Mouse (Mus musculus): ENCODE results near the gene Aldh1l1. TPM values are rescaled to one million over a fixed set of nuclear protein-coding genes. Genes with fewer than 3 reads are reported as not detected.

Aldh1l1 gene
- total and polyA plus RNA-seq, 2 experiments from 2014 or later: 83.8 to 125 TPM

DNA sequence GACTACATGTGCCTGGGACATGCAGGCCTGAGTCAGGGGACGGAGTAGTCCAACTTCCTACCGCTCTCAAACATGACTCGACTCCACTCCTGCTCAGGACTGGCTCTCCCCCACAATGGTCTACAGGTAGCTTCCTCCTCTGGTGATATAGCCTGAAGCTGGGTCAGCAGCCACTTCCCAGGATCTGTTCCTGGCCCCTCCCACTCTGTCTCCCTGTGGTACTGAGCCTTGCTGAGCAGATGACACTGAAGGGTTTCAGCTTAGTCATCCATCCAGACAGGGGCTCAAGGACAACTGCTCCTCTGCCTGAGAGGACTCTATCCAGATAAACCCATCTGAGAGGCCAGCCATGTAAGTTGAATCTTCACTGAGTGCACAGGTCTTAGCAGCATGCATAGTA, 81.3 kb downstream of the Aldh1l1 start:
- Histone ChIP-seq H3K4me2 (ENCODE audit: low read depth, low read length, poor library complexity, severe bottlenecking) (no peak overlapping the region), H3K4me3 (ENCODE audit: low read depth, low read length) (no peak overlapping the region), H3K27ac (ENCODE audit: low read depth, low read length) (no peak overlapping the region), H3K27me3 (ENCODE audit: insufficient read depth, low read length) (no peaks in the 10 kb centered on the region), H3K9me3 (ENCODE audit: low read length) (no peaks in the 10 kb centered on the region), H3K36me3 (ENCODE audit: insufficient read depth, low read length) (no peaks in the 10 kb centered on the region; the same call in 1 of the 2 replicates), H3K4me1 (ENCODE audit: insufficient read depth, low read length) (0 out of 2 replicates have a peak, but pooled peaks cover 5% of the 10 kb centered on the region), H3K9ac (replicated peaks; ENCODE audit: low read length, poor library complexity, severe bottlenecking) (no peak overlapping the region)
- DNase-seq (ENCODE audit: low spot score) (no peak), ATAC-seq (ENCODE audit: low FRiP score) (no peak)
- no peak for TF ChIP-seq CTCF (IDR thresholded peaks at IDR 0.05)
- 97% methylated on average over 3 of the region's 3 CpGs for WGBS

DNA sequence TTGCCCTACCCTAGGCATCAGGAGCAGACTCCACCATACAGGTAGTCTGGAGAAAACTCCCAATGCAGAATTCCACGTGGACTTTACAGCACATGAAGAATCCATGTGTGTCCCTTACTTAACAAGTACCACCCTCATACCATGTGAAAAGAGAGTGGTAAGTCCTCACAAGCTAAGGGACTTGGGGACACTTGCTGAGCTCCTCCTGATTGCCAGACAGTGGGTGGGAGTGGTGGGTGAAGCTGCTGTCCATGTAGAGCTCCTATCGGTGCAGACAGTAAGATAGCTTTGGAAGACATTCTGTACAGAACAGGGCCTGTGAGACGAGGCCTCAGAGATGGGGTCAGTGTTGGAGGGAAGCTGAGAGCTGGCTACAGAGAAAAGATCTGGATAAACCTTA, 81.7 kb downstream of the Aldh1l1 start:
- WGBS: 77% methylated on average over 3 of the region's 3 CpGs
- Histone ChIP-seq H3K27ac (ENCODE audit: low read depth, low read length) (no peak overlapping the region), H3K4me3 (ENCODE audit: low read depth, low read length) (no peak overlapping the region), H3K4me2 (ENCODE audit: low read depth, low read length, poor library complexity, severe bottlenecking) (no peak overlapping the region), H3K36me3 (ENCODE audit: insufficient read depth, low read length) (no peaks in the 10 kb centered on the region), H3K4me1 (ENCODE audit: insufficient read depth, low read length) (0 out of 2 replicates have a peak, but pooled peaks cover 5% of the 10 kb centered on the region), H3K9me3 (ENCODE audit: low read length) (no peaks in the 10 kb centered on the region), H3K27me3 (ENCODE audit: insufficient read depth, low read length) (no peaks in the 10 kb centered on the region), H3K9ac (replicated peaks; ENCODE audit: low read length, poor library complexity, severe bottlenecking) (no peak overlapping the region)
- DNase-seq (ENCODE audit: low spot score): no peak
- ATAC-seq (ENCODE audit: low FRiP score): no peak
- TF ChIP-seq CTCF (IDR thresholded peaks at IDR 0.05): no peak

DNA sequence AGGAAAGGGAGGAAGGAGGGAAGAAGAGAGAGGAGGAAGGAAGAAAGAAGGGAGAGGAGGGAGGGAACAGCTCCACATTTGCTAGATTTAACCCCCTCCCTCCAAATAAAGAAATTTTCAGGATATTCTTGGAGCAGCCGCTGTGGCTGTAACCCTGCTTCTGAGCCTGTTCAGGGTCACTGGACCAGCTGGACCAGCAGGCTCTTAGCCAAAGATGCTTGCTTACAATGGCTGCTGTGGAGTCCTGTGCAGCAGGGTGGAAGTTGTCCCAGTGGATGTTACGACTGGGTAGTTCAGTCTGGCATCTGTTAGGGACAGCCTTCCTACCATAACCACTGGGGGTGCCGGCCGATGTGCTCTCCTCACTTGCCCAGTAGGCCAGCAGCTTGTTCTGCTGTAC, 82.5 kb downstream of the Aldh1l1 start:
- DNase-seq (ENCODE audit: low spot score): no peak
- ATAC-seq (ENCODE audit: low FRiP score): no peak
- 83% methylated on average over 4 of the region's 4 CpGs for WGBS
- Histone ChIP-seq H3K36me3 (ENCODE audit: insufficient read depth, low read length) (no peaks in the 10 kb centered on the region), H3K9me3 (ENCODE audit: low read length) (no peaks in the 10 kb centered on the region), H3K4me1 (ENCODE audit: insufficient read depth, low read length) (0 out of 2 replicates have a peak, but pooled peaks cover 5% of the 10 kb centered on the region), H3K9ac (replicated peaks; ENCODE audit: low read length, poor library complexity, severe bottlenecking) (no peak overlapping the region), H3K27ac (ENCODE audit: low read depth, low read length) (no peak overlapping the region), H3K27me3 (ENCODE audit: insufficient read depth, low read length) (no peaks in the 10 kb centered on the region), H3K4me2 (ENCODE audit: low read depth, low read length, poor library complexity, severe bottlenecking) (no peak overlapping the region), H3K4me3 (ENCODE audit: low read depth, low read length) (no peak overlapping the region)
- TF ChIP-seq CTCF (IDR thresholded peaks at IDR 0.05): no peak

DNA sequence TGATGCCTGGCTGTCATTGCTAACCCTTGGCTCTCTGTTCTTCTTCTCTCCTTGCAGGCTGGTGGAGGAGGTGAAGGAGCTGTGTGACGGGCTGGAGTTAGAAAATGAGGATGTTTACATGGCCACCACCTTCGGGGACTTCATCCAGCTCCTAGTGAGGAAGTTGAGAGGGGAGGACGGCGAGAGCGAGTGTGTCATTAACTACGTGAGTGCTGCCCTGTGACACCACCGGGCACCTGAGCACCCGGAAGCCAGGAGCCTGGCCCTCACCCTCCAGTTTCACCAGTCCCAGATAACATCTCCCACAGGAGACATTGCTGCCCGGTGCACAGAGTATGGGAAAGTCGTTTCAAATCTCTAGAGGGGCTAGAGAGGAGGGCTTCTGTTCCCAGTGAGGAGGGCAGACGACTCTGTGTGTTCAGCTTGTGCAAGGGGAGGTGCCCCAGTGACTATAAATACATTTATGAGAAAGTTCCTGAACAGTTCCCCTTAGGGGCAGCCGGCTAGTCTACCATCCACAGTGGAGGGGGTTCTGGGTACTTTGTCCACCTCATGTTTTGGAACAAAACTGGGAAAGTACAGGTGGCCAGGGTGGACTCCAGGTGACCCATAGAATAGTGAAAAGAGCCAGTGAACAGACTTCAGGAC, 83.6 kb downstream of the Aldh1l1 start:
- no peaks in the 10 kb centered on the region for H3K9me3 ChIP-seq (ENCODE audit: low read length)
- no peak overlapping the region for H3K4me3 ChIP-seq (ENCODE audit: low read depth, low read length)
- TF ChIP-seq CTCF (IDR thresholded peaks at IDR 0.05): no peak
- 84% methylated on average over 12 of the region's 12 CpGs for WGBS
- H3K36me3 ChIP-seq (ENCODE audit: insufficient read depth, low read length): no peaks in the 10 kb centered on the region
- DNase-seq (ENCODE audit: low spot score) (no peak), ATAC-seq (ENCODE audit: low FRiP score) (no peak)
- H3K4me2 ChIP-seq (ENCODE audit: low read depth, low read length, poor library complexity, severe bottlenecking): no peak overlapping the region
- 0 out of 2 replicates have a peak, but pooled peaks cover 5% of the 10 kb centered on the region for H3K4me1 ChIP-seq (ENCODE audit: insufficient read depth, low read length)
- no peaks in the 10 kb centered on the region for H3K27me3 ChIP-seq (ENCODE audit: insufficient read depth, low read length)
- no peak overlapping the region for H3K27ac ChIP-seq (ENCODE audit: low read depth, low read length)
- H3K9ac ChIP-seq (replicated peaks; ENCODE audit: low read length, poor library complexity, severe bottlenecking): no peak overlapping the region

DNA sequence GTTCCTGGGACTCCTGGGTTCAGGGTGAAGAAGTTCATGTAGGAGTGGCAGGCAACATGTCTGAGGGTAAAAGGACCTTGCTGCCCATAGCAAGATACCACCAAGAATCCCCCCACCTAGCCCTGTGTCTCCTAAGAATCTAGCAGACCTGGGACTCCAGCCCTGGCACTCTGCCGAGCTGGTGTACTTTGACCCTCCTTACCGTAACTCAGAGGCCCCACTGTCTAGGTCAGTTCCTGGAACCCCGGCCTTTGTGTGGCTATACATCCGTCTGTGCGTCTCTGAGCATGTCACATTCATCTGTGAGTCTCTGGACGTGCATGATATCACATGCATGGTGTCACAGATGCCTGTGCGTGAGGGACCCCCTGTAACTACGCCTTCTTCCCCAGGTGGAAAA, 84.2 kb downstream of the Aldh1l1 start:
- no peak for ATAC-seq (ENCODE audit: low FRiP score)

DNA sequence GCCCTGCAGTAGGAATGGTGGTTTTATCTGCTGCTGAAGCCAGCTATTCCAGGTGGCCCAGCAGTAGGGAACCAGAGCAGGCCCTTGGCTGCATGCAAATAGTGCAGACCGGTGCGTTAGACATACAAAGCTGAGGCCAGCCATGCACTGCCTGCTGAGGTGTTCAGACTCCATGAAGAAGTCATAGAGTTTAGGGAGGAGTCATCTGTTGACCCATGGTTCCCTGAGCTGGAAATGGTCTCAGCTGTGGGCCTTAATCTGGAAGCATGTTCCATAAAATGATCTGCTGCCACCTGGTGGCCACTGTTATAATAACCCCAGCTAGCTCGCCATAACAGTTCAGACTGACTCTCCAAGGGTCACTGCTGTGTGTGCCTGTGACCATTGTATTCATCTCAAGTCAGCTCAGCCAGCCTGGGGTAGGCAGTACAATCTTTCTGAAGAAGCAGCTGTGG, 89.1 kb downstream of the Aldh1l1 start:
- no peak overlapping the region for H3K4me3 ChIP-seq (ENCODE audit: low read depth, low read length)
- H3K27me3 ChIP-seq (ENCODE audit: insufficient read depth, low read length): no peaks in the 10 kb centered on the region
- H3K9me3 ChIP-seq (ENCODE audit: low read length): no peaks in the 10 kb centered on the region
- WGBS: 30% methylated on average over 3 of the region's 3 CpGs
- no peaks in the 10 kb centered on the region for H3K4me1 ChIP-seq (ENCODE audit: insufficient read depth, low read length)
- no peak overlapping the region for H3K4me2 ChIP-seq (ENCODE audit: low read depth, low read length, poor library complexity, severe bottlenecking)
- no peaks in the 10 kb centered on the region for H3K36me3 ChIP-seq (ENCODE audit: insufficient read depth, low read length)
- no peak overlapping the region for H3K9ac ChIP-seq (replicated peaks; ENCODE audit: low read length, poor library complexity, severe bottlenecking)
- DNase-seq (ENCODE audit: low spot score): peak; percentile 89
- H3K27ac ChIP-seq (ENCODE audit: low read depth, low read length): no peak overlapping the region
- ATAC-seq (ENCODE audit: low FRiP score): peak; percentile 72
- peak; percentile 93 for TF ChIP-seq CTCF (IDR thresholded peaks at IDR 0.05)

More for the DNA sequence above, 84.2 kb downstream of the Aldh1l1 start:
- H3K4me1 ChIP-seq (ENCODE audit: insufficient read depth, low read length): 0 out of 2 replicates have a peak, but pooled peaks cover 2% of the 10 kb centered on the region
- H3K4me2 ChIP-seq (ENCODE audit: low read depth, low read length, poor library complexity, severe bottlenecking): no peak overlapping the region
- 85% methylated on average over 8 of the region's 8 CpGs for WGBS
- no peaks in the 10 kb centered on the region for H3K36me3 ChIP-seq (ENCODE audit: insufficient read depth, low read length)
- no peaks in the 10 kb centered on the region for H3K27me3 ChIP-seq (ENCODE audit: insufficient read depth, low read length)
- TF ChIP-seq CTCF (IDR thresholded peaks at IDR 0.05): no peak
- no peaks in the 10 kb centered on the region for H3K9me3 ChIP-seq (ENCODE audit: low read length)
- no peak overlapping the region for H3K4me3 ChIP-seq (ENCODE audit: low read depth, low read length)
- DNase-seq (ENCODE audit: low spot score): no peak
- H3K27ac ChIP-seq (ENCODE audit: low read depth, low read length): no peak overlapping the region
- H3K9ac ChIP-seq (replicated peaks; ENCODE audit: low read length, poor library complexity, severe bottlenecking): no peak overlapping the region

All from midbrain, postnatal 0 days (tissue).